Mouse (Mus musculus) T-helper 1 cell (primary cell): ENCODE data around the gene Hs6st2.

ENCODE experiments used
- in situ Hi-C: fragments of 300-600 bp; cut with MboI, MseI; formaldehyde crosslinking; loops from one replicate; pipeline ENCODE4 v1.15.1; 2025; ENCODE audit warnings: high pct_unique_total_duplicates

Gene Hs6st2

DNA sequence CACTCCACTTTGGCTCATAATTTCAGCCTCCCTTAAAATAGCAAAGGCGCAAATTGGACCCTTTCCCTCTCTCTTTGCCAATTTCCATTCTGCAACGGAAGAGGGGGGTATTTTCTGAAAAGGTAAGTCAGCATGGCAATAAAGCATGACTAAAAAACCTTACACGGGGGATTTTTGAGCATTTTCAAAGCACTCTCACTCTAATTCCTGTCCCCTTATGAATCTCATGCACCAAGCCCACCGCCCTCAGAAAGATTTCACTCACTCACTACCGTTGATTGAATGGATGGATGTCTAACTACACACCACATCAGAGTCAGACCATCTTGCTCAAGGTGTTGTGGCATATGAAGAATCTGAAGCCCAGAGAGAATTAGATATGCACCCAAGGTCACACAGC, at the start of gene Hs6st2:
Hs6st2 (minus strand) TSS at position 101 of the 400 bp plus-strand sequence.
- in situ Hi-C loops: no loop called here

- in situ Hi-C loops: no loop called here
Observed at GRCm38 (mm10) chrX:51714086-51714745, 32.6 kb upstream of the Hs6st2 start.

GRCm38 (mm10) chrX:51712996-51713395, 31.3 kb upstream of the Hs6st2 start:
- in situ Hi-C loops: no loop called here

DNA sequence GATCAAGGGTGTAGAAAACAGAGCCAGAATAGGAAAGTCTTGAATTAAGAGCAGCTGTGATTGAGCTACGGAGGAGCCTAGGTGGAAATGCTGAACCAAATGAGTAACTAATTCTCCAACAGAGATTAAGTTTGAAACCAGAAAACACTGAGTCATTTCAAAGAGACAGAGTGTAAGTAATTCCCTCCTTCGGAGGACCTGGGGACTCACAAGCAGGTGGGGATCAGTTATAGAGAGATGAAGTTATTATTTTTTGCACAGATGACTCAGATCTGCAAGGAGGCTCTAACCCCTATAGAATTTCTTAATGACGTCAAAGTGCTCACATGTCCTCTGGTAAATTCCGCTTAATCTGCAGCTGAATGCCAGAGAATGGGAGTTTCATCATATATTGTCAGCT, 21.2 kb upstream of the Hs6st2 start:
- in situ Hi-C loops: no loop called here

GRCm38 (mm10) chrX:51699079-51699478, 17.4 kb upstream of the Hs6st2 start:
- in situ Hi-C loops: no loop called here

GRCm38 (mm10) chrX:51686048-51686949, 4.6 kb upstream of the Hs6st2 start:
- in situ Hi-C loops: no loop called here

DNA sequence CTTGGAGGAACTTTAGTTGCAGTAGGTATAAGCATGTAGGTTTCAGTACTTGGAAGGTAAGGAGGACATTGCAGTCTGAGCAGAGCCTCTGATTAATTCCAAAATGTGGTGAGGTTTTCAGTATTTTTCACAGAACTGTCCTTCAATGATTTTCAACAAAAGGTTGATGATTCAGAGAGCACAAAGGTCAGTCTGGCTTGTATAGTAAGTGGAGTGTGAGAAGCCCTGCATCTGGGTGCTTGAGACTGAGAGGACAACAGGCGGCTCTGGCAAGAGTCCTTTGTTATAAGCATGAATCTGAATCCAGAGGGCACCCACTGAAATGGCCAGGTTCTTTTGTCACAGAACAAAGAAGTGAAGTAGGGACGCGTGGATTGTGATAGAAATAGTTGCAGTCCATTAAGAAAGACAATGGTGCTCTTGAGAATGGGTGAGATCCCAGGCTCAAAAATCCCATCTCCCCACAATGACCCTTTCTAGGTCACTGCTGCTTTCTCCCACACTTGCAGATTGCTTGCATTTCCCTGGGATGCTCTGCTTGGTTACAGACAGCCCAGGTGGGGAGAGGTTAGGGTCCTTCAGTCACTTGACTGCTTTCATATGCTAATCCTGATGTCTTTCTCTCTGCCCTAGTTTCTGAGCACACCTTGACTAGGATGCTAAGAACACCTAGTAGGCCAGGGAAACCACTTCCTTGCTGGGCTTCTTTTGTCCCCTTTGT, 2.8 kb upstream of the Hs6st2 start:
- in situ Hi-C loops: no loop called here

DNA sequence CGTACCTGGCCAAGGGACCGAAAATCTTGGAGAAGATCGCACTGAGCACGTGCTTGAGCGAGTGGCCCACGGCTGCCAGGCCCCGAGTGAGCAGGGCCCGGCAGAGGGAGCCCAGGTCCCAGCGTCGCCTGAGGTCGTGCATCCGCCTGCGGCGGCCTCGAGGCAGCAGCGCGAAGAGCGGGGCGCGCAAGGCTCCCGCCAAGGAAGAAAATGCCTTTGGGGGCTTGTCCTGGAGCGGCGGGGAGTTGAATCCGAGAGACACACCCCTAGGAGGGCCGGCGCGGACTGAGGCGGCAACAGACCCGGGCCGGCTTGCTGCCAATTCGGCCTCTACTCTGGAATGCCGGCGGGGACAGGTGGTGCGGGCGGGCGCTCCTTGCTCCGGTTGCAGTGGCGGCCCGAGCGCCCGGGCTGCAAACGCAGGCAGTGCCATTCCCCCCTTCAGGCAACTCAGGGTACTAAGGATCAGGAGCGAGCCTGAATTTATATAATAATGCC, 437 bp downstream of the Hs6st2 start:
- in situ Hi-C loops: no loop called here

DNA sequence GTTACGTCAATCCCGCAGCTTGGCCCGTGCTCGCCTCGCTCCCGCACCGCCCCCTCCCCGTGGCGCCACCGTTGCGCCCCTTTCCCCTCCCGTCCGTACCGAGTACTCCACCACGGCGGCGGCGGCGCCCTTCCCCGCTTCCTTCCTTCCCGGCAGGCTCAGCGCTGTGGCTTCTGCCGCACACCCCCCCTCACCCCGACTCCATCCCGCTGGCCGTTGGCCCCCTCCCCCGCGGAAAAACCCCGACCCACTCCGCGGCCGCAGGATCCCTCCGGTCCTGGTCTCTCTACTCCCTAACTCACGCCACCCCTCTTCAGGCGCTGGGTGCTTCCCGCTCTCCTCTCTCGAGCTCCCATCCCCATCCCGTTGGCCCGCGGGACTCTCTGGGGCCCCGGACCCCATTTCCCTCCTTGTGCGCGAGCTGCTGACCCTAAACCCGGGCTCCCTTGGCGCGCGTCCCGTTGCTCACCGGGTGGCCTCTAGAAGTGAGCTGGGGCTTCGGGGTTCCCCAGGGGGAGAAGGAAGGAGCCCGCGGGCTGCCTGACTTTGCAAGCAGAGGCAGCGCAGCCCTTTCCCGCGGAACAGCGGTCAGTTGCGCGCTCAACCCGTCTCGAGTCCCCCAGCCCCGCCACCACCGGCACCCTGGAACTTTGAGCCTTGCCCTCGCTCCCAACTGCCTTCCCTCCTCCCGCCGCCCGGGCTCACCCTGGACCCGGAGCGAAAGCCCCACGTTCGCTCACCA, 1.1 kb downstream of the Hs6st2 start:
- in situ Hi-C loops: no loop called here

- in situ Hi-C loops: no loop called here
Observed at GRCm38 (mm10) chrX:51679601-51680427, 1.8 kb downstream of the Hs6st2 start.

- in situ Hi-C loops: no loop called here
Observed at GRCm38 (mm10) chrX:51658236-51658635, 23.4 kb downstream of the Hs6st2 start.

- in situ Hi-C loops: no loop called here
Observed at GRCm38 (mm10) chrX:51642661-51643257, 38.9 kb downstream of the Hs6st2 start.

DNA sequence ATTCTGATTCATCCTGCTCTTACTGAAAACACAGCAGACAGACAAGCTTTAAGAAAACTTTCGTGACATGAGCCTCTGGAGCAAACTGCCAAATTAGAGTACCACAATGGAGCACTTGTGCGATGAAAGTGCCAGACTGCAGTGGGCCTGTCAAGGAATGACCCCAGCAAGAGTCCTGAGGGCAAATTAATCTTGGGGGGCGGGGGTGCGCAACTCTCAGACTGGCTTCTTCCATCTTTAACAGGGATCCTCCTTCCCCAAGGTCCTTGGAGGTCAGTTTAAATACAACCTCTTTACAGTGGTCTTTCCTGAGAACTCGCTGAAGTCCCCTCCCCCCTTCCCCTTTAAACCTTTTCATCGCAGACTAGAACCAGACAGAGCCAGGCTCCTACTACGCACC, 45.9 kb downstream of the Hs6st2 start:
- in situ Hi-C loops: no loop called here

GRCm38 (mm10) chrX:51631376-51631775, 50.3 kb downstream of the Hs6st2 start:
- in situ Hi-C loops: no loop called here

DNA sequence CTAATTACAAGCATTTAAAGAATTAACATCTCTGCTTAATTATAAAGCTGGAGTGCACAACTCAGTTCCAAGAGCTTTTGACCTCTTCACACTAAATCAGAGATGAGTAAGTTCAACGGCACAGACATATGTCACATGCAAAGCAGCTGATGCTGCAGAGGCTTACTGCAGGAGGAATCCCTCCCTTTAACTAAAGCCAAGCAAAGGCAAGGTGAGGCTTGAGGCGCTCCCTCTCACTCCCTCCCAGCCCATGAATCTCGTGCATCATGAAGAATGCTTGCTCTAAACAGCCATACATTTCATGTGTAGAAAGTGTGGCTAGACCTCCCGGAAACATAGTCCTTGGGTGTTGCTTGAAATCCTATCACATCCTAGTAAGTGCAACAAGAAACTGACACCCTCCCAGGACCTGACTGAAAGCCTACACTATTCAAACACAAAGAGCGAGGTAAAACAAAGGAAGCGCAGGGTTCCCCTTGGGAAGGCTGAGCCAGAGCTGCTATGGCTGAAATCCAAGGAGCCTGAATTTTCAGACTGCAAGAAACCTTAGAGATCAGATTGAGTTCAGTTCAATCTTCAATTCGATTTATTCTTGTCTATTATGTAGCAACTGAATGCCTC, 67.2 kb downstream of the Hs6st2 start:
- in situ Hi-C loops: no loop called here

DNA sequence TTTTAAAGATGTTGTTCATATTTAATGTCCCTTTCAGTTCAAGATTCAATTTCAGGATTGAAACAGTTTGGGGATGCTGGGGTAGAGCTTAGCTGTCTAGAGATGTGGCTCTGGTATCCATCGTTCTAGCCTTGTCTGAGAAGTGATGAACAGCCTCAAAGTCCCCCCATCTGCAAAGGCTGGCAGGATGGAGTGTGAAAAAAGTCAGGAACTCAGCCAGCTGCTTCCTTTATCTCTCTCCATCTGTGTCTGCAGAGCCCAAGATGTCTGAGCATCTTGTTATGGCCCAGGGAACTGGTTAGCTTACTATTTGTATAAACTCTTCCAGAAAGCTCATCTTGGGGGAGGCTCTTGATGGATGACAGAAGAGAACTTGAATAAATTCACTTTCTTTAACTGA, 70.9 kb downstream of the Hs6st2 start:
- in situ Hi-C loops: no loop called here

GRCm38 (mm10) chrX:51606231-51606863, 75.3 kb downstream of the Hs6st2 start:
- in situ Hi-C loops: no loop called here

GRCm38 (mm10) chrX:51592751-51593150, 88.9 kb downstream of the Hs6st2 start:
- in situ Hi-C loops: loop anchor here (10.0 kb wide), 1 partner anchor 828 kb away; no protein-coding TSS in a partner anchor

- in situ Hi-C loops: loop anchor here (10.0 kb wide), 1 partner anchor 826 kb away; no protein-coding TSS in a partner anchor
Observed at GRCm38 (mm10) chrX:51590448-51591010, 91.1 kb downstream of the Hs6st2 start.
